Mouse (Mus musculus) kidney, postnatal 25 days (tissue): ENCODE data around the gene Usp17lc.
"Not testable (repeated sequence)": the region's sequence is repeated elsewhere in the genome, so short reads cannot be mapped to it uniquely, and the experiment has no call there.

Experiments used
- DNase-seq, 2 experiments: peaks; one replicate each; pipeline ENCODE4 v3.0.0; 2021; ENCODE audit warnings: mixed read lengths in 2 of 2

The Usp17lc gene

DNA sequence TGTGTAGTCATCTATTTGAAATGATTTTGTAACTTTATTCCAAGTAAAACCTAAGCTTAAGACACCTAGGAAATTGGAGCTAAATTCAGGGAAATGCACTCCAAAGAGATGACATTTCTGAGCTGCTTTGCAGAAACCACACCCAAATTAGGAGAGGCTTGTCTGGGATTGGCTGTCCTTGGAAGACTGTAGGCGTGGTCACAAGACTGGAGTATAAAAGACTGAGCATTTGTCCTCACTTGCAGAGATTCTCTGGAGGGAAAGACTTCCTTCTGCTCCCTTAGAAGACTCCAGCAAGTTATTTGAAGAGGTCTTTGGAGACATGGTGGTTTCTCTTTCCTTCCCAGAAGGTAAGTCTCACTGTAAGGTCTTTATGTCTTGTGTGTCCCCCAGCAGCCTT is at the start of gene Usp17lc:
Gene Usp17lc (plus strand): TSS at position 301 of the 400 bp plus-strand sequence.
- not testable (repeated sequence) for DNase-seq

DNA sequence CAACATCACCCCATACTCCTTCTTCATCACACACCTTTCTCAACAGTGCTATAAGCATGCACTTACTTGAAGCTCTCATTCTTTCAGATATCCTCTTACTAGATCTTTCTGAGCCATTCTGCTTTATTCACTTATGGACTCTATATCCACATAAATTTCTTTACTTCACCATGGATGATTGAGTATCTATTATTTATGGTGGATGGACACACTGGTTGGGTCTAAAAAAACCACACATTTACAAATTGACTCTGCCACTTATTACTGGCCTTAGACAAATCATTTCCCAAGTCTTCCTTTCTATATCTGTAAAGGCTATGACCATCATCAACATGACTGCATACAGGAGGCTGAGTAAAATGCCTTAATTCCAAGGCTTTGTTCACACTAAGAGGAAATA is 28.8 kb upstream of the Usp17lc start, which contains the start of gene Olfr603:
Gene Olfr603 (minus strand): TSS at position 101 of the 400 bp plus-strand sequence.
- no peak for DNase-seq

DNA sequence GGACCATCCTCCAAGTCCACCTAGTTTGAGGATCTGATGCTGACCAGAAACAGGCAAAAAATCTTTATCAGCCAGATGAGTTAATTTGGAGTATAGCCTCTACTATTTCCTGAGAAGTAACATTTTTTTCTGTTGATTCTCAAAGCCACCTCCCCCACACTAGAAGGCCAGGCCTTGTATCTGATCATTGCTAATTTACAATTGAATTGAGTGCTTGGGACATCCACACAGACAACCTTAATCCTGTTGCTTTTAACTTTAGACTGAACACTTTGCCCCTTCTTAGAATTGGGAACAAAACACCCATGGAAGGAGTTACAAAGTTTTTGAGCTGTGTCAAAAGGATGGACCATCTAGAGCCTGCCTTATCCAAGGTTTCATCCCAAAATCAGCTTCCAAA is 17.1 kb upstream of the Usp17lc start:
- DNase-seq = no peak

DNA sequence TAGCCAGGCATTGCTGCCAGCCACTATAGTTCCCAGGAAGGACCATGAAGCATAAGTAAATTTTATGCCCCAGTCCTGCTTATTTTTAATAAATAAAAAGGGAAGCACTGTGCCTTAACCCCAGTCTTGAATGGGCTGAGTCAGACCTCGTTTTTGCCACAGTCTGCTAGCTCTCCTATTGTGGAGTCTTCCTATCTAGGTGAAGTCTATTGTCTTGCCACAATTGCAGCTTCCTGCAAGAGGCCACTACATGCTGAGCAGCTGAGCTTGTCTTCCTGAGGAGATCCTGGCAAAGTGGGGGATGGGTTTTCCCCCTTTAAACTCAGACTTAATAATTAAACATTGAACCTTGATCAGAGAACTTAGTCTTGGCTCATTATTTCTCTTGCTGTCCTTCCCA is 15.9 kb upstream of the Usp17lc start:
- no peak for DNase-seq

DNA sequence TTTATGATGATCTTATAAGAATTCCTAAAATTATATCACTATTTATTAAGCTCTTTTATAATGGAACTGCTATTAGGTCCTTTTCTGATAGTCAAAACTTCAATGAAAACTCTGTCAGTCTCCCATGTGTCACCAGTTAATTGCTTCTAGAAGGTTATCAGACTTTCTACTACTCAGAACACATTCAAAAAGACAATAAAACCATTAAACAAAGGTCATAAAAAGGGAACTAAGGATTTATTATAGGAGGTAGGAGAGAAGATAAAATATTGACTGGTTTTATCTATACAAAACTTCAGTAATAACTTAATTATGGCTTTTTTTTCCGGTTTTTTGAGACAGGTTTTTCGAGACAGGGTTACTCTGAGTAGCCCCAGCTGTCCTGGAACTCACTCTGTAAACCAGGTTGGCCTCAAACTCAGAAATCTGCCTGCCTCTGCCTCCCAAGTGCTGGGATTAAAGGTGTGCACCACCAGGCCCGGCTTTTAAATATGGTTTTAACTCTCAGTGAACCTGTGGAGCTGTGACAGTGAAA is 8.3 kb upstream of the Usp17lc start:
- not testable (repeated sequence) for DNase-seq

DNA sequence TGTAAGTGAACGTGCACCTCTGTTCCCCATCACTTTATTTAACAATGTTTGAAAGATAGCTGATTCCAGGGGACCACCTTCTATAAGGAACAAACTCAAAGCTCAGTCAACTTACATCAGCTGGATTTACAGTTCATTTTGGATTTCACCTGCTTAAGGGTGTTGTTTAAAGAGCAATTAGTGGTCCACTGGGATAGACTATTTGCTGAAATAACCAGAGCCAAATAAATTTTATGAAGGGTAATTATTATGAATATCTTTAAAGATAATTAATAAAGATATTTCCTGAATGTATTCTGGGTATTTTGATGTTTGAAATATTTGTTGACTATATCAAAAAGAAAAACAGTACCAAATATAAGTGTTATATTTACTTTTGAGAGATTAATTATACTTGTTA is 30.5 kb downstream of the Usp17lc start, which contains the start of gene Olfr605:
Gene Olfr605 (minus strand): TSS at position 101 of the 400 bp plus-strand sequence.
- no peak for DNase-seq

DNA sequence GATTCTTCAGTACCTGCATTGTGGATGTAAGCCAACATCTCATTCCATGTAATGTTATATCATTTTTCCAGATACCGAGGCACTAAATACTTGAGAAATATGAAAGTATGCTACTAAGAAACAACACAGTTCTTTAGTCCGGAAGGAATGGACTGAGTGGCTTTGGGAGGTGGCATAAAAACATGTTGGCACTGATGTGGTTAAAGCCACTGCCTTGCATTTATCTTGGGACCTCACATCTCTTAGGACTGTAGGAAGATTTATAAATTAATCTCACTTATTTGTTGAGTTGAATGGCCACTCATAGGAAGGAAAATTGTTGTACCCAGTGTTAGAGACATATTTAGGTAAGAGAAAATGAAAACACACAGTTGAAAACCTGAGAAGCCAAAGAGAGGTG is 33.9 kb downstream of the Usp17lc start, which contains the start of gene Olfr606:
Gene Olfr606 (plus strand): TSS at position 301 of the 400 bp plus-strand sequence.
- DNase-seq = no peak

DNA sequence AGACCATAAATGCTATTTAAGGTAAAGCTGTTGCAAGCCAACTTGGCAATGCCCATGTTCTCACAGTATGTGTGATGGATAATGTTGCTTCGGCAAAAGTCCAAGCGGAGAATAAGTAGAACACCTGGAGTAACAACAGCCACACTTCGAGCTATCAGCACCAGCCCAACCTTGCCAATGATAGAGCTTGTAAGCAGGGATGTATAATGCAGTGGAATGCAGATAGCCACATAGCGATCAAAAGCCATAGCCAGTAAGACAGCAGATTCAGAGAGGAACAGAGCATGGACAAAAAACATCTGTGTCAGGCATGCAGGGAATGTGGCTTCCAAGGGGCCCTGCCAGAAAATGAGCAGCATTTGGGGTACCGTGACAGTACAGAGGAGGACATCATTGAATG is 45.7 kb downstream of the Usp17lc start:
- DNase-seq = no peak
